Mouse (Mus musculus) lung, postnatal 0 days (tissue): ENCODE measurements around the gene Dusp10. TPM values are rescaled to one million over a fixed set of nuclear protein-coding genes. Genes with fewer than 3 reads are reported as not detected.

ENCODE experiments used
- ATAC-seq: fragments of 200-750 bp; cut with Nextera tagmentation; 2 replicates; pipeline ENCODE4 v1.8.0; 2017; ENCODE audit warnings: moderate library complexity
- DNase-seq: peaks from one replicate; pipeline ENCODE4 v3.0.0-alpha.2; 2016; ENCODE audit warnings: low spot score
- H3K27ac ChIP-seq: fragments of 300-500 bp; sonication (generic); 2 replicates; pipeline ENCODE4 v1.5.1; 2014; ENCODE audit warnings: antibody characterized with exemption, mild to moderate bottlenecking, low read length, mixed read lengths
- H3K27me3 ChIP-seq: fragments of 300-500 bp; sonication (generic); replicated peaks from 2 replicates; pipeline ENCODE4 v1.6.1; 2014; ENCODE audit warnings: low read length, mixed read lengths; ENCODE audit not compliant: insufficient read depth
- H3K36me3 ChIP-seq: fragments of 300-500 bp; sonication (generic); 2 replicates; pipeline ENCODE4 v1.6.1; 2014; ENCODE audit warnings: low read length, mixed read lengths; ENCODE audit not compliant: insufficient read depth
- H3K4me1 ChIP-seq: fragments of 300-500 bp; sonication (generic); 2 replicates; pipeline ENCODE4 v1.6.1; 2014; ENCODE audit warnings: antibody characterized with exemption, low read depth, low read length, mixed read lengths; ENCODE audit not compliant: insufficient read depth
- H3K4me2 ChIP-seq: fragments of 300-500 bp; sonication (generic); replicated peaks from 2 replicates; pipeline ENCODE4 v1.6.1; 2014; ENCODE audit warnings: low read depth, mild to moderate bottlenecking, low read length, moderate library complexity, mixed read lengths
- H3K4me3 ChIP-seq: fragments of 300-500 bp; sonication (generic); 2 replicates; pipeline ENCODE4 v1.5.1; 2014; ENCODE audit warnings: low read depth, low read length
- H3K9ac ChIP-seq: fragments of 300-500 bp; sonication (generic); replicated peaks from 2 replicates; pipeline ENCODE4 v1.6.1; 2014; ENCODE audit warnings: low read depth, mild to moderate bottlenecking
- H3K9me3 ChIP-seq: fragments of 300-500 bp; sonication (generic); 2 replicates; pipeline ENCODE4 v1.6.1; 2016; ENCODE audit warnings: low read length, mixed read lengths
- CTCF ChIP-seq: IDR thresholded peaks from 2 replicates; pipeline ENCODE4 v1.5.1; 2016; ENCODE audit warnings: antibody characterized with exemption, mild to moderate bottlenecking
- EP300 ChIP-seq: IDR thresholded peaks from 2 replicates; pipeline ENCODE4 v1.6.1; 2016; ENCODE audit warnings: antibody characterized with exemption, mild to moderate bottlenecking, control low read depth
- WGBS: fragments of 180-500 bp; shearing (Covaris S2); extraction: QIAGEN DNeasy Blood & Tissue Kit; methylation state at CpG from one replicate; pipeline ENCODE4 v1.1.7; 2014; 5-methylcytosine and 5-hydroxymethylcytosine counted together
- polyA plus RNA-seq: library from polyadenylated mRNA; unstranded; fragments of >200 nt; fragmentation: Nextera tagmentation; extraction: Ambion mirVana; gene quantifications from 2 replicates; pipeline ENCODE4 v1.2.1, GENCODE M21; 2015

Dusp10 gene
- polyA plus RNA-seq, 1 experiment from 2014 or later: 6.7 TPM

- 71% methylated on average over 7 of the region's 7 CpGs for WGBS
- Histone ChIP-seq H3K9ac (no peak overlapping the region), H3K4me2 (no peak overlapping the region), H3K4me3 (no peak overlapping the region), H3K27ac (no peak overlapping the region), H3K36me3 (no peaks in the 10 kb centered on the region), H3K27me3 (no peaks in the 10 kb centered on the region), H3K9me3 (no peaks in the 10 kb centered on the region), H3K4me1 (no peaks in the 10 kb centered on the region)
- ATAC-seq (no peak), DNase-seq (no peak)
- TF ChIP-seq EP300: no peak
Measured at GRCm38 (mm10) chr1:184117586-184117985, 104.5 kb downstream of the Dusp10 start.

GRCm38 (mm10) chr1:184117991-184118390 is 104.9 kb downstream of the Dusp10 start:
- 62% methylated on average over 2 of the region's 2 CpGs for WGBS
- DNase-seq (no peak), ATAC-seq (no peak)
- Histone ChIP-seq H3K9me3 (no peaks in the 10 kb centered on the region), H3K27ac (no peak overlapping the region), H3K4me2 (no peak overlapping the region), H3K4me1 (no peaks in the 10 kb centered on the region), H3K27me3 (no peaks in the 10 kb centered on the region), H3K36me3 (no peaks in the 10 kb centered on the region), H3K9ac (no peak overlapping the region), H3K4me3 (no peak overlapping the region)
- no peak for TF ChIP-seq CTCF
- TF ChIP-seq EP300: no peak

GRCm38 (mm10) chr1:184118586-184118985 is 105.5 kb downstream of the Dusp10 start:
- H3K4me3 ChIP-seq: no peak overlapping the region
- H3K9ac ChIP-seq: no peak overlapping the region
- H3K27ac ChIP-seq: no peak overlapping the region
- H3K4me1 ChIP-seq: no peaks in the 10 kb centered on the region
- 67% methylated on average over 1 of the region's 1 CpGs for WGBS
- no peak for ATAC-seq
- DNase-seq: no peak
- no peaks in the 10 kb centered on the region for H3K36me3 ChIP-seq
- H3K9me3 ChIP-seq: no peaks in the 10 kb centered on the region
- no peak overlapping the region for H3K4me2 ChIP-seq
- TF ChIP-seq EP300 (no peak), CTCF (no peak)
- no peaks in the 10 kb centered on the region for H3K27me3 ChIP-seq

Other genes starting within 250 kb of the Dusp10 start
- gene 1700056E22Rik, start 21.0 kb downstream of the Dusp10 start, polyA plus RNA-seq: 2.2 and 2.3 TPM in 2 replicates